Mouse (Mus musculus) lung, adult 2 months (tissue): ENCODE measurements around the gene Robo1.

Source experiments
- CTCF ChIP-seq: fragments of 200-500 bp; IDR thresholded peaks from 2 replicates; pipeline ENCODE4 v1.5.1; 2011; ENCODE audit warnings: mild to moderate bottlenecking, low read length, control low read depth; ENCODE audit not compliant: insufficient read depth
- POLR2A ChIP-seq: fragments of 200-500 bp; IDR thresholded peaks from 2 replicates; pipeline ENCODE4 v1.6.1; 2011; ENCODE audit warnings: low read depth, mild to moderate bottlenecking, control low read depth, low read length, borderline replicate concordance; ENCODE audit errors: extremely low read depth

- no peak for TF ChIP-seq POLR2A
- no peak for TF ChIP-seq CTCF
These were observed 699.3 kb downstream of the Robo1 start for GRCm38 (mm10) chr16:73007434-73007833.
